Mouse (Mus musculus) limb, embryonic 12.5 days (tissue): ENCODE data around the gene Vmn1r64. TPM values are rescaled to one million over a fixed set of nuclear protein-coding genes. Genes with fewer than 3 reads are reported as not detected.
"Not testable (repeated sequence)": the region's sequence is repeated elsewhere in the genome, so short reads cannot be mapped to it uniquely, and the experiment has no call there.

Experiments
- ATAC-seq: fragments of 200-750 bp; cut with Nextera tagmentation; 2 replicates; pipeline ENCODE4 v1.8.0; 2017; ENCODE audit warnings: low read depth, moderate TSS enrichment; ENCODE audit not compliant: insufficient number of reproducible peaks, insufficient read depth, low FRiP score, low TSS enrichment
- H3K27ac ChIP-seq: fragments of 300-500 bp; sonication (generic); 2 replicates; pipeline ENCODE4 v1.5.1; 2016; ENCODE audit warnings: mild to moderate bottlenecking, moderate library complexity
- H3K27me3 ChIP-seq: fragments of 300-500 bp; sonication (generic); 2 replicates; pipeline ENCODE4 v1.6.1; 2016; ENCODE audit warnings: mild to moderate bottlenecking, moderate library complexity
- H3K36me3 ChIP-seq: fragments of 300-500 bp; sonication (generic); 2 replicates; pipeline ENCODE4 v1.6.1; 2016; ENCODE audit warnings: mild to moderate bottlenecking, moderate library complexity
- H3K4me1 ChIP-seq: fragments of 300-500 bp; sonication (generic); replicated peaks from 2 replicates; pipeline ENCODE4 v1.6.1; 2016
- H3K4me2 ChIP-seq: fragments of 300-500 bp; sonication (generic); 2 replicates; pipeline ENCODE4 v1.6.1; 2016; ENCODE audit warnings: mild to moderate bottlenecking, moderate library complexity
- H3K4me3 ChIP-seq: fragments of 300-500 bp; sonication (generic); replicated peaks from 2 replicates; pipeline ENCODE4 v1.5.1; 2016; ENCODE audit warnings: mild to moderate bottlenecking
- H3K9ac ChIP-seq: fragments of 300-500 bp; sonication (generic); replicated peaks from 2 replicates; pipeline ENCODE4 v1.6.1; 2016; ENCODE audit warnings: mild to moderate bottlenecking, moderate library complexity
- H3K9me3 ChIP-seq: fragments of 300-500 bp; sonication (generic); 2 replicates; pipeline ENCODE4 v1.6.1; 2016; ENCODE audit warnings: mild to moderate bottlenecking, moderate library complexity
- WGBS: fragments of 180-500 bp; shearing (Covaris S2); methylation state at CpG from one replicate; pipeline ENCODE4 v1.1.7; 2016; 5-methylcytosine and 5-hydroxymethylcytosine counted together
- polyA plus RNA-seq: library from polyadenylated mRNA; unstranded; fragments of >200 nt; fragmentation: Nextera tagmentation; extraction: Ambion mirVana; gene quantifications from 2 replicates; pipeline ENCODE4 v1.2.1, GENCODE M21; 2016

Vmn1r64 gene
- not detected in 2 replicates for polyA plus RNA-seq

DNA sequence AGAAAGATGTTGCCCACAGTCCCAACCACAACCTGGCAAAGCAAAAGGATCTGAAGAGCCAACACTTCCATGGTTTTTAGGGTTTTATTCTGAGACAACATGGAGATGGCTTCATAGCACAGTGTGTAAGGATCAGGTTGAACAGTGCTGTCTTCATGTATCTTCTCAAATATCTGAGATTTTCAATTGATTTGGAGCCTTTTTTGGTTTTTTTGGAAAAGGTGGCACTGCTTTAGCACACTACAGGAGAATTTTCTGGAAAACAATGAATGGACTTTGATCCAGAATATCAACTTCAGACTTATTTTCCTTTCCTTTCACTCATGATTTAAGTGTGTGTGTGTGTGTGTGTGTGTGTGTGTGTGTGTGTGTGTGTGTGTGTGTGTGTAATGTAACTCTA is at the start of gene Vmn1r64:
Gene Vmn1r64 (minus strand): TSS at position 101 of the 400 bp plus-strand sequence.
- Histone ChIP-seq H3K9ac (no peak within 1 kb of the TSS), H3K9me3 (peaks cover 47% of the 10 kb centered on the region), H3K4me3 (no peak within 1 kb of the TSS), H3K4me1 (no peaks in the 10 kb centered on the region), H3K27ac (no peak within 1 kb of the TSS), H3K27me3 (no peaks in the 10 kb centered on the region), H3K36me3 (no peaks in the 10 kb centered on the region), H3K4me2 (no peak within 1 kb of the TSS)
- no peak for ATAC-seq

DNA sequence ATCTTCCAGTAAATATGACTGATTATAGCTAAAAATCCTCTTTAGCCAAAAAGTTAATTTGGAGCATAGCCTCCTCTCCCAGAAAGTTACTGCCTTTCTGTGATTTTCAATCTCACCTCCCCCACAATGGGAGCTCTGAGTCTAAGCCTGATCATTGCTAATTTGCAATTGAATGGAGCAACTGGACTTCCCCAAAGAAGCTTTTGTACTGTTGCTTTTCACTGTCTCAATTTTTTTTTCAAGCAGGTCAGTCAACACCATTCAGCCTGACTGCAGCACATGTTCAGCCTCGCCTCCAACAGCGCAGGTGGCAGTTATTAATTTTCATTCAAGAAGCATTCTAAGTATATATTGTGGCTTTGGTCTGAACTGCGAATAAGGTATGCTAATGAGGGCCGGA is 14.9 kb upstream of the Vmn1r64 start:
- Histone ChIP-seq H3K27me3 (no peaks in the 10 kb centered on the region), H3K27ac (no peak overlapping the region), H3K9me3 (peaks cover 56% of the 10 kb centered on the region), H3K9ac (no peak overlapping the region), H3K4me3 (no peak overlapping the region), H3K4me1 (no peaks in the 10 kb centered on the region), H3K36me3 (no peaks in the 10 kb centered on the region), H3K4me2 (no peak overlapping the region)
- ATAC-seq: no peak
- WGBS: 90% methylated on average over 4 of the region's 4 CpGs

DNA sequence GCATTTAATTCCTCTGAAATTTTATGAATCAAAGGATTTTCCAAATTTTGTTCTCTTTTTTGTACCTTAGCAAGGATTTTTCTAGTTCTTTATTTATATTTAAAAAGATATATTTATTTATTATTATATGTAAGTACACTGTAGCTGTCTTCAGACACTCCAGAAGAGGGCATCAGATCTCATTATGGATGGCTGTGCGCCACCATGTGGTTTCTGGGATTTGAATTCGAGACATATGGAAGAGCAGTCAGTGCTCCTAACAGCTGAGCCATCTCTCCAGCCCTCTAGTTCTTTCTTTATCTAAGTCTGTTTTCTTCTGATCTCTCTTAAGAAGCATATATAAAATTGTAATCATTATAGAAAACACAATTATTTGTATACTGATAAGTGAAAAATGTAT is 12.9 kb upstream of the Vmn1r64 start:
- not testable (repeated sequence) for H3K4me2 ChIP-seq, ATAC-seq, H3K9ac ChIP-seq, H3K4me1 ChIP-seq, H3K36me3 ChIP-seq, H3K4me3 ChIP-seq, H3K27ac ChIP-seq, H3K27me3 ChIP-seq
- peaks cover 60% of the 10 kb centered on the region for H3K9me3 ChIP-seq
- 77% methylated on average over 2 of the region's 2 CpGs for WGBS

Other genes starting within 250 kb of the Vmn1r64 start
- not detected in 2 replicates for gene Vmn1r62, start 210.9 kb downstream of the Vmn1r64 start, polyA plus RNA-seq
- gene Vmn1r63, start 79.1 kb downstream of the Vmn1r64 start, polyA plus RNA-seq: not detected in 2 replicates
- gene Vmn1r65, start 126.5 kb upstream of the Vmn1r64 start, polyA plus RNA-seq: not detected in 2 replicates
- gene Nlrp4c, start 160.6 kb upstream of the Vmn1r64 start, polyA plus RNA-seq: not detected in 2 replicates